Mouse (Mus musculus) hindbrain, embryonic 15.5 days (tissue): ENCODE data around the gene Nfia. TPM values are rescaled to one million over a fixed set of nuclear protein-coding genes. Genes with fewer than 3 reads are reported as not detected.
A peak's percentile ranks its signal among the peaks of the same experiment; 100 is the strongest.

Source experiments
- ATAC-seq: fragments of 200-750 bp; cut with Nextera tagmentation; 2 replicates; pipeline ENCODE4 v1.8.0; 2017; ENCODE audit warnings: low read depth, moderate number of reproducible peaks, moderate TSS enrichment; ENCODE audit not compliant: low FRiP score
- H3K27ac ChIP-seq: fragments of 300-500 bp; sonication (generic); replicated peaks from 2 replicates; pipeline ENCODE4 v1.5.1; 2015; ENCODE audit warnings: mild to moderate bottlenecking, inconsistent platforms
- H3K27me3 ChIP-seq: fragments of 300-500 bp; sonication (generic); 2 replicates; pipeline ENCODE4 v1.6.1; 2015; ENCODE audit warnings: control low read depth, inconsistent platforms
- H3K36me3 ChIP-seq: fragments of 300-500 bp; sonication (generic); 2 replicates; pipeline ENCODE4 v1.6.1; 2015; ENCODE audit warnings: control low read depth, inconsistent platforms
- H3K4me1 ChIP-seq: fragments of 300-500 bp; sonication (generic); replicated peaks from 2 replicates; pipeline ENCODE4 v1.6.1; 2015; ENCODE audit warnings: control low read depth, inconsistent platforms
- H3K4me2 ChIP-seq: fragments of 300-500 bp; sonication (generic); 2 replicates; pipeline ENCODE4 v1.6.1; 2015; ENCODE audit warnings: moderate library complexity, mild to moderate bottlenecking, inconsistent platforms
- H3K4me3 ChIP-seq: fragments of 300-500 bp; sonication (generic); 2 replicates; pipeline ENCODE4 v1.5.1; 2015; ENCODE audit warnings: mild to moderate bottlenecking, inconsistent platforms
- H3K9ac ChIP-seq: fragments of 300-500 bp; sonication (generic); 2 replicates; pipeline ENCODE4 v1.6.1; 2015; ENCODE audit warnings: inconsistent platforms
- H3K9me3 ChIP-seq: fragments of 300-500 bp; sonication (generic); 2 replicates; pipeline ENCODE4 v1.6.1; 2016; ENCODE audit warnings: control low read depth, inconsistent platforms
- WGBS: fragments of 180-500 bp; shearing (Covaris S2); methylation state at CpG from one replicate; pipeline ENCODE4 v1.1.7; 2015; 5-methylcytosine and 5-hydroxymethylcytosine counted together
- polyA plus RNA-seq: library from polyadenylated mRNA; unstranded; fragments of >200 nt; fragmentation: Nextera tagmentation; extraction: Ambion mirVana; gene quantifications from 2 replicates; pipeline ENCODE4 v1.2.1, GENCODE M21; 2015

The Nfia gene
- polyA plus RNA-seq, 1 experiment from 2014 or later: 47.1 TPM

DNA sequence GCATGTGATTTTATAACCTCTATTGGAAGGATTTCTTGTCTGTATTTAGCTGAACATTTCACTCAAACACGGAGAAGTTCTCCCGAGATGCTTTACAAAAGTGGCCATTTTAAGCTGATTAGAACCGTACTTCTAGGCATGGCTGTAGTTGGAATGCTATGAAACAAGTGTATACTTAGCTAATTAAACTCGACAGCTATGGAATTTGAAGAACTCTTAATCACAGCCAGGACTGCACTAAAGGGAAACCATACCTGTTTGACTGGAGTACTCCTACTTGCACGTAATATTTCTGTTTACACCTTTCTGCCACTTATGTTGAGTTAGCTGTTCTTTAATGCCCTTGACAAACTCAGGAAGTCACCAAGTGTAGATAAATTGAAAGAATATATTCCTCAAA is 79.2 kb downstream of the Nfia start:
- H3K9ac ChIP-seq: no peak overlapping the region
- H3K4me2 ChIP-seq: no peak overlapping the region
- H3K27ac ChIP-seq: no peak overlapping the region
- H3K36me3 ChIP-seq: no peaks in the 10 kb centered on the region
- no peak for ATAC-seq
- 85% methylated on average over 5 of the region's 5 CpGs for WGBS
- no peaks in the 10 kb centered on the region for H3K27me3 ChIP-seq
- no peaks in the 10 kb centered on the region for H3K4me1 ChIP-seq
- H3K9me3 ChIP-seq: no peaks in the 10 kb centered on the region
- H3K4me3 ChIP-seq: no peak overlapping the region

DNA sequence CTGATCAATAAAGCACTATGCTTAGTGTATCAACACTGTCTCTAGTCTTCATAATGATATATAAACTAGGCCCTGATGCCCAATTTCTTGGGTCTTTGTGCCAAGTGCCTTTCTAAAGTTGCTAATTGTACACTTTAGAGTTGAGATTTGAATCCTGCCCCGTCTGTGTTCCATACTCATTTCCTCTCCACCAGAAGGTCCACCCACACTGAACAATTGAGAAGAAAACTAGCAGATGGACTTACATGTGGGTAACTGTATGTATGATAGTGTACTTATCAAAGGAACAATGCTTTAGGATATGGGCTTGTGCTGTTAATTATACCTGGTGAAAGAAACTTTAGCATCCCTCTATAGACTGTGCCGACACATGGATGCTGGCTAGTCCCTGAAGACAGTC is 80.1 kb downstream of the Nfia start:
- H3K27ac ChIP-seq: no peak overlapping the region
- H3K4me3 ChIP-seq: no peak overlapping the region
- 88% methylated on average over 2 of the region's 2 CpGs for WGBS
- H3K4me2 ChIP-seq: no peak overlapping the region
- H3K9me3 ChIP-seq: no peaks in the 10 kb centered on the region
- no peak overlapping the region for H3K9ac ChIP-seq
- H3K36me3 ChIP-seq: no peaks in the 10 kb centered on the region
- H3K27me3 ChIP-seq: no peaks in the 10 kb centered on the region
- no peak for ATAC-seq
- H3K4me1 ChIP-seq: no peaks in the 10 kb centered on the region

DNA sequence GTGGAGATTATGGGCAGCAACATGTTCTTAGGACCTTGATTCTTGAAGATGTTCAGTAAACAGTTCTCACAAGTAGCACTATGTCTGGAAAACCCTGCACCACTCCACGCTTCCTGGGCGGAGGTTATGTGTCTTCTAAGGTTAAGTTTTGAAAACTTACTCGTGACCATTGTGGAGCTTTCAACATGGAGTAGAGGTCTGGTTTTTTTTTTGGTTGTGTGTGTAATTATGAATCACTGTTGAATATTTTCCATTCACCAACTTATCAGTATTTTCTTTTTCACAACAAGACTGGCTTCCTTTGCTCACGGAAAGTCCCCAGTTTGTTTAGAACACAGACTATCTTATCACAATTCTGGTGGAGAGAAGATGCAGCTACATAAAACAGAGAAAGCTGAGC is 82.2 kb downstream of the Nfia start:
- Histone ChIP-seq H3K9ac (no peak overlapping the region), H3K4me3 (no peak overlapping the region), H3K9me3 (no peaks in the 10 kb centered on the region), H3K4me1 (peaks cover 11% of the 10 kb centered on the region; the same call in 1 of the 2 replicates), H3K27ac (no peak overlapping the region), H3K36me3 (no peaks in the 10 kb centered on the region), H3K4me2 (no peak overlapping the region), H3K27me3 (no peaks in the 10 kb centered on the region)
- no peak for ATAC-seq
- WGBS: 92% methylated on average over 4 of the region's 4 CpGs

DNA sequence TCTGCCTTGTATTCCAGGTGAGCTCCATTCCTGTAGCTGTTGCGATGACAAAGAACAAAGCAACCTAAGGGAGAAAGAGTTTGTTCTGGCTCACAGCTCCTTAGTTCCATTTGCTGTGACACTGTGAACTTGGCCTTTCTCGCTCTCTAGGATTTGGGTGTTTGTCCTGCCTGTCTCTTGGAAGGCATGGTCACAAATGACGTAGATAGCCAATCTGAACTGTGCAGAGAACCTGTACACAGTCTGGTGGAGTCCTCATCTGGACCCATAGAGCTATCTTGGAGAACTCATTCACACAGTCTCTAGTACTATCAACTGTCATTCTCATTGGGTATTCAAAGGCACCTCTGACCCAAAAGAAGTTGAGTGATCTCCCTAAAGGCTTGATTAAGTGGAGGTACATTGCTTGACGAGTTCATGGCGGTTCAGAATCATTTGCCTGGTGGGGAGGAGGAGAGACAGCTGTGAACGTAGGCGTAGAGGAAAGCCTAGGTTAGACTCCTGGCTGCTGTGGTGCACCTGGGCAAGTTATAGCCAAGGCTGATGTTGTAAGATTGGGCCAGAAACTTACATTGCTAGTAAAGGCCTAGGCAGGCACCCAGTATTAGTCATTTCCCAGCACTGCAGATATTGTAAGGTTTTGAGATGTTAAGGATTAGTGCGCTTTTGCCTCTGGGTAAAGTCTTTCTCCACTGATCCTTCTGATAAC is 83.3 kb downstream of the Nfia start:
- WGBS: 93% methylated on average over 8 of the region's 8 CpGs
- Histone ChIP-seq H3K27me3 (no peaks in the 10 kb centered on the region), H3K36me3 (no peaks in the 10 kb centered on the region), H3K27ac (no peak overlapping the region), H3K9ac (no peak overlapping the region), H3K4me1 (peaks cover 11% of the 10 kb centered on the region; the same call in 1 of the 2 replicates), H3K9me3 (no peaks in the 10 kb centered on the region), H3K4me2 (no peak overlapping the region), H3K4me3 (no peak overlapping the region)
- no peak for ATAC-seq

DNA sequence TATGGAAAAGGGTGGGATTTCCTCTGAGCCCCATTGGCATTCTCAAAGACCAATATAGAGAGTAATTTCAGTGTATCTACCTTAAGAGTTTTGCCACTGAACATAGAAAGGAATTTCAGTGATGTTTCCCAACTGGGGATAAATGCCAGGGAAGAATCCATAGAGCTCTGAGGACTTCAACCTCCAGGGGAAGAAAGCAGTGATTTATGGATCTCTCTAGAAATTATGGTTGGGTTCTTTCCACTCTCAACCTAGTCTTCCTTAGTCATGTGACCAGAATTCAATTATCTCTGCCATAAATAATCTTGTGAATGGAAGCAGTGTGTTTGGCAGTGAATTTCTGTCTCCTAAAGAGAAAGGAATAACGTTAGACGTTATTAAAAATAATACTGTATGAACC is 85.0 kb downstream of the Nfia start:
- no peak overlapping the region for H3K9ac ChIP-seq
- no peaks in the 10 kb centered on the region for H3K36me3 ChIP-seq
- 62% methylated on average over 2 of the region's 2 CpGs for WGBS
- ATAC-seq: no peak
- H3K27ac ChIP-seq: no peak overlapping the region
- no peak overlapping the region for H3K4me3 ChIP-seq
- peaks cover 11% of the 10 kb centered on the region; the same call in 1 of the 2 replicates for H3K4me1 ChIP-seq
- H3K27me3 ChIP-seq: no peaks in the 10 kb centered on the region
- no peak overlapping the region for H3K4me2 ChIP-seq
- no peaks in the 10 kb centered on the region for H3K9me3 ChIP-seq

DNA sequence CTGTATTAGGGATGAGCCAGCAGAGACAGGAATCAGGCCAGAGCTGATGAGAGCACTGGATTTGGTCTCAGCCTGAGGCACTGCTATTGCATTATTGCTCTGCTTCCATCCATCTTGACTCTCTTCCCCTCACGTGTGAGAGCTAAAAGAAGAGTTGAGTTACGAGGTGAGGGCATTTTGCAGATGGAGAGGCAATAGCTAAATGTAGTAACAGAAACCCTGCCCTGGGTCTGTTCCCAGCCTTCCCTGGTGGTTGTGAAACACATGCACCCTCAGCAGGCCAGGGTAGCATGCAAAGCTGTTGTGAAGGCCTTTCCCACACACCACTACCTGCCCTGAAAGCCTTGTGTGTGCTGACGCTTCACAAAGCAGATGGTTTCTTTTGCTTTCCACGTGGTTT is 86.9 kb downstream of the Nfia start:
- no peaks in the 10 kb centered on the region for H3K27me3 ChIP-seq
- no peak overlapping the region for H3K9ac ChIP-seq
- peak; percentile 48; the same call in 1 of the 2 replicates for ATAC-seq
- no peaks in the 10 kb centered on the region for H3K36me3 ChIP-seq
- H3K27ac ChIP-seq: no peak overlapping the region
- H3K4me1 ChIP-seq: peaks cover 11% of the 10 kb centered on the region; the same call in 1 of the 2 replicates
- H3K9me3 ChIP-seq: no peaks in the 10 kb centered on the region
- WGBS: 63% methylated on average over 4 of the region's 4 CpGs
- no peak overlapping the region for H3K4me2 ChIP-seq
- H3K4me3 ChIP-seq: no peak overlapping the region

DNA sequence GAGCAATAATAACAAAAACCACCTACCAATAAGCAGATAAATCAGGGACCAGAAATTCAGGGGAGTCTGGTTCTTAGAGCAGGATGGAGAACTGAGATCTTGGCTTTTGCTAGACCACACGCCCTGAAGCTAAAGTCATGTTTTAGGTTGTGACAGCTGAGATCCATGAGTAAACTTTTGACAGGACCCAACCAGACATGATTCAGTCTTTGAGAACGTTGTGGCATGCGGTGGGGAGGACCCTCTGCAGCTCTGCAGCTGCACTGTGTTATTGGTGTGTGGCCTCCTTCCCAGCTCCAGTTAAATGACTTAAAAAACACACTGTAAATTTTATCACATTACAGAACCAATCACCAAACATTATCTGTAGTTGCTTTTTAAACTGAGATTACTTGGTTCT is 87.8 kb downstream of the Nfia start:
- no peak for ATAC-seq
- Histone ChIP-seq H3K4me1 (peaks cover 14% of the 10 kb centered on the region; the same call in 1 of the 2 replicates), H3K4me2 (no peak overlapping the region), H3K27me3 (no peaks in the 10 kb centered on the region), H3K9ac (no peak overlapping the region), H3K36me3 (no peaks in the 10 kb centered on the region), H3K4me3 (no peak overlapping the region), H3K27ac (no peak overlapping the region), H3K9me3 (no peaks in the 10 kb centered on the region)
- 71% methylated on average over 3 of the region's 3 CpGs for WGBS

DNA sequence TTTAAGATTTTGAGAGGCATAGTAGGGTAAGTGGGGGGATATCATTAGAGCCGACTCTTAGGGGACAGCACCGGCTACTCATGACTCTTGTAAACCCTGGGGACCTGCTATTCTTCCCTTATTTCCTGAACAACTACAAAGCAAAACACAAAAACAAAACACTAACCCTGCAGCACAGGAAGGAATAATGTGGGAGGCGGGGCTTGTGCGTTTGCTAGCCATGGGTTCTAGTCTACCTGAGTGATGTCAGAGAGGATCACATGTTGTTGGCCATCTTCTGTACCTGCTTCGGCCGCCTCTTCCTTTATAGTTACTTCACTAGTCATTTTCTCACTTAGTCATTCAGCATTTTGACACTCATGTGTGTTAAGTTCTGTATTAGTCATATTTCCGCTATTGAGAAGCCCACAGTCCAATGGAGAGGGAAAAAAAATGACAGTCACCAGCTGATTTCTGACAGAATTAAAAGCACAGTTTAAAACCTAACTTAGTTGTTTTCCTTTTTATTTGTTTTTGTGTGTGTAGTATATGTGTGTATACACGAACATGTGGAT is 88.3 kb downstream of the Nfia start:
- Histone ChIP-seq H3K36me3 (no peaks in the 10 kb centered on the region), H3K9me3 (no peaks in the 10 kb centered on the region), H3K27me3 (no peaks in the 10 kb centered on the region), H3K27ac (no peak overlapping the region), H3K9ac (no peak overlapping the region), H3K4me1 (peaks cover 19% of the 10 kb centered on the region; the same call in 1 of the 2 replicates), H3K4me2 (no peak overlapping the region), H3K4me3 (no peak overlapping the region)
- no peak for ATAC-seq
- WGBS: 93% methylated on average over 8 of the region's 8 CpGs

DNA sequence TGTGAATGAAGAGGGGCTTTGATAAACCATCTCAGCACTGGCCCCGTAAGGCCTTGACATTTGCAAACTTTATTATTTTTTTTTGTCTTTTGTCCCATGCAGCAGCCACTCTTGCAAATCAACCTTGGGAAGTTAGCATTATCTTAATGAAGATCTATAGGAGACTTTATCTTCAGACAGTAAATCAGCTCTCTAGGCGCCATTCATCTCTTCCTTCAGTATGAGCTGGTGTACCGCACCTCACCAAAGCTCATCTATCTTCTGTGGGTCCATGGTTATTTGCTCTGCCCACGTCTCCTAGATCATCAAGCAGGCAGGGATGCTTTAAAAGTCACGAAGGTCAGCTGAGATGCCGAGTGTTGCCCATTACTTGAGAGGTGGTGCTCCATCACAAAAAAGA is 89.8 kb downstream of the Nfia start:
- H3K9me3 ChIP-seq: no peaks in the 10 kb centered on the region
- peaks cover 22% of the 10 kb centered on the region; the same call in 1 of the 2 replicates for H3K4me1 ChIP-seq
- no peak overlapping the region for H3K4me3 ChIP-seq
- no peak overlapping the region for H3K4me2 ChIP-seq
- no peak overlapping the region for H3K27ac ChIP-seq
- H3K27me3 ChIP-seq: no peaks in the 10 kb centered on the region
- no peaks in the 10 kb centered on the region for H3K36me3 ChIP-seq
- no peak for ATAC-seq
- WGBS: 78% methylated on average over 6 of the region's 6 CpGs
- H3K9ac ChIP-seq: no peak overlapping the region

DNA sequence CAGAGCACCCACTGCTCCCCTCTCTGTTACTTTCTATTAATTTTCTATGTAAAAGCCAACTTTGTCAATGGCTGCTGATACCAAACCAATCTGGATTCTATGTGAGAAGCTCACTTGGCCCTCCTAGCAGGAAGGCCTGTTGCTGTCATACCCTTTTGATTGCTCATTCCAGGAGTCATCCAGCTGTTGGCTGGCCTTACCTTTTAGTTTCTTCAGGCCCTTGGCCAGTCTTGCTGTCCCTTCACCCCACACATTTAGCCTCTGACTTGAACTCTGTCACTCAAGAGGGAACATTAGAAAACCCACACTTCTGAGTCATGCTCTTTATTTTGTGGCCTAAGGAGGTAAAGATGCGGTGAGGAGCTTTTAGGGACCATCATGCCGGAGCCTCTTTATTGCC is 91.7 kb downstream of the Nfia start:
- Histone ChIP-seq H3K4me2 (no peak overlapping the region), H3K4me1 (peaks cover 24% of the 10 kb centered on the region; the same call in 1 of the 2 replicates), H3K36me3 (no peaks in the 10 kb centered on the region), H3K4me3 (no peak overlapping the region), H3K9me3 (no peaks in the 10 kb centered on the region), H3K27ac (no peak overlapping the region), H3K27me3 (no peaks in the 10 kb centered on the region), H3K9ac (no peak overlapping the region)
- ATAC-seq: no peak
- 99% methylated on average over 2 of the region's 2 CpGs for whole genome bisulfite sequencing

DNA sequence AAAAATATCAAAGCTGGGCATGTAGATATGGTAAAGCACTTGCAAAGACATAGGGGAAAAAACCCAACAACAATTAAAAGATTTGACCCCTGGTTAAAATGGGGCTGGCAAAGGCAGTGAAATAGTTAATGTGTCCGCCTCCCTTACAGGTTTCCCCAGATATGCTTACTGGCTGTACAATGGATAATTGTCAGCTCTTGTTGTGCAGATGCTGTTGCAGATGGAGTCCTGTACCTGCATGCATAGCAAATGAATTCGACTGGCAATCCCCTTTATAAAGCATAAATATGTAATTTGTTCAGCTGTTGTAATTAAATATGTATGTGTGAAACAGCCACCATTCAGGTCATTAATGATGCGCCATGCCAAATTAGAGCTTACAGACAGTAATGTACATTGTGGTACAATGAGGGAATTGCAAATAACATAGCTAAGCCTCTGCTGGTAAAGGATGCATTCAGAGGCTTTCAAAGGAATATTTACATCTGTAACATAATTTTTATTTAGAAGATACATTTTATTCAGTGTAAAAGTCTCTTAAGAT is 92.9 kb downstream of the Nfia start:
- ATAC-seq: no peak
- 32% methylated on average over 3 of the region's 3 CpGs for WGBS
- H3K4me2 ChIP-seq: no peak overlapping the region

DNA sequence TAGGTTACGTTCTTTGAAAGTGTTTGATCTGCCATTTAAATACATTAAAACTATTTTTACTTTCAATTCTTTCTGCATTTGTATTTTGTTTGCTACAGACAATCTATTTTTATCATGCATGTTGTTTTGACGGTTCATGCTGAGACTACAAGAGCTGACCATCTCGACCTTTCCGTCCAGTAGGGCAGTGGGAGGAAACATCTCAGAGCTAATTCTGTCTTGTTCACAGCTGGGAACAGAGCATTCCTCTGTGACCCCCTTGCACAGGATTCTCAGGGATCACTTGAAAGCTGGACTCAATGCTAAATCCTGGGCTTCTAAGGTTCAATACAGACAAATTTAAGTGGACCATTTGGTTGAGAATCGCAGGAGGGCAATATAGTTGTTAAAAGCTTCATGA is 93.9 kb downstream of the Nfia start:
- Histone ChIP-seq H3K27ac (no peak overlapping the region), H3K9me3 (no peaks in the 10 kb centered on the region), H3K27me3 (no peaks in the 10 kb centered on the region), H3K4me1 (peaks cover 31% of the 10 kb centered on the region), H3K4me2 (no peak overlapping the region), H3K4me3 (no peak overlapping the region), H3K36me3 (no peaks in the 10 kb centered on the region), H3K9ac (no peak overlapping the region)
- WGBS: 65% methylated on average over 5 of the region's 5 CpGs
- ATAC-seq: no peak

More for the DNA sequence above, 92.9 kb downstream of the Nfia start:
- H3K4me1 ChIP-seq: peaks cover 31% of the 10 kb centered on the region
- no peak overlapping the region for H3K4me3 ChIP-seq
- H3K9ac ChIP-seq: no peak overlapping the region
- no peak overlapping the region for H3K27ac ChIP-seq
- no peaks in the 10 kb centered on the region for H3K27me3 ChIP-seq
- H3K9me3 ChIP-seq: no peaks in the 10 kb centered on the region
- H3K36me3 ChIP-seq: no peaks in the 10 kb centered on the region
